Mouse (Mus musculus) olfactory bulb, adult 2 months (tissue): Measurements from ENCODE around the gene Os9.

Experiments used
- CTCF ChIP-seq: fragments of 200-500 bp; IDR thresholded peaks from 2 replicates; pipeline ENCODE4 v1.5.1; 2012; ENCODE audit warnings: low read depth, mild to moderate bottlenecking, low read length, moderate library complexity; ENCODE audit not compliant: insufficient read depth
- POLR2A ChIP-seq: fragments of 200-500 bp; IDR thresholded peaks from 2 replicates; pipeline ENCODE4 v1.6.1; 2012; ENCODE audit warnings: mild to moderate bottlenecking, low read depth, low read length, moderate library complexity; ENCODE audit not compliant: insufficient read depth

GRCm38 (mm10) chr10:127154652-127155051 lies 33.7 kb upstream of the Os9 start:
- TF ChIP-seq CTCF (no peak), POLR2A (no peak)
